Mouse (Mus musculus): ENCODE results near the gene Phlda2. TPM values are rescaled to one million over a fixed set of nuclear protein-coding genes. Genes with fewer than 3 reads are reported as not detected.

Gene Phlda2
- total and polyA plus RNA-seq, 3 experiments: 3.2 to 22.1 (median 6.4) TPM

DNA sequence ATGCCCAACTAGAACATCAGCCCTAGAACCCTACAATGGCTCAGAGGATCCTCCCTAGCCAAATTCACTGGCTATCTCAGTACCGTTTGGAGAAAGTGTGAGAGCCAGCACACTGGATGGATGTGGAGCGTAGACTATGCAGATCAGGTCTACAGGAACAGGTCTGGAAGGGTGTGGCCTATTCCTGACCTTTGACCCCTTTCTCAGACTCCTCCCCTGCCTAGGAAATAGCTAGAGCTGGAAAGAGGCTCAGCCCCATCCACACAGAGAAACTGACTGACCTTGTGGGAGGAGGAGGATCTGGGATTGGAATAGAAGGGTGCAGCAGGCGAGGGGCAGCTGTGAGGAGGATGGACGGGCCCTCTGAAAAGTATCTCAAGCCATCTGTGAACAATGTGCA lies 4.4 kb downstream of the Phlda2 start:
- Histone ChIP-seq H3K9me3 (replicated peaks) (peaks cover 14% of the 10 kb centered on the region), H3K36me3 (replicated peaks) (no peaks in the 10 kb centered on the region), H3K27me3 (ENCODE audit: insufficient read depth, low read length) (peaks cover 44% of the 10 kb centered on the region), H3K4me1 (ENCODE audit: insufficient read depth, low read depth, low read length) (peaks cover 53% of the 10 kb centered on the region), H3K4me3 (ENCODE audit: low read depth, low read length) (no peak overlapping the region)
- no peak for DNase-seq (ENCODE audit: low spot score)
- no peak for ATAC-seq (ENCODE audit: extremely low read depth, insufficient number of reproducible peaks, low FRiP score, poor library complexity, severe bottlenecking)
- TF ChIP-seq GATA1 (IDR thresholded peaks at IDR 0.05; ENCODE audit: borderline replicate concordance, low read length): no peak
- no peak for TF ChIP-seq GATA2 (IDR thresholded peaks at IDR 0.05; ENCODE audit: borderline replicate concordance, low read depth, low read length)
- TF ChIP-seq CTCF (IDR thresholded peaks at IDR 0.05; ENCODE audit: low read depth, low read length): no peak
- TF ChIP-seq TAL1 (conservative IDR thresholded peaks at IDR 0.05; ENCODE audit: low read depth, low read length): no peak
- TF ChIP-seq POLR2AphosphoS5 (IDR thresholded peaks at IDR 0.05; ENCODE audit: insufficient replicate concordance, low read depth, low read length): no peak

GRCm38 (mm10) chr7:143495104-143495961 lies 7.6 kb downstream of the Phlda2 start:
- peaks cover 48% of the 10 kb centered on the region for H3K27me3 ChIP-seq (ENCODE audit: insufficient read depth, low read length)
- H3K9me3 ChIP-seq (replicated peaks): no peaks in the 10 kb centered on the region
- TF ChIP-seq GATA1 (IDR thresholded peaks at IDR 0.05; ENCODE audit: borderline replicate concordance, low read length) (no peak), CTCF (IDR thresholded peaks at IDR 0.05; ENCODE audit: low read depth, low read length) (no peak), GATA2 (IDR thresholded peaks at IDR 0.05; ENCODE audit: borderline replicate concordance, low read depth, low read length) (no peak), POLR2AphosphoS5 (IDR thresholded peaks at IDR 0.05; ENCODE audit: insufficient replicate concordance, low read depth, low read length) (no peak), TAL1 (conservative IDR thresholded peaks at IDR 0.05; ENCODE audit: low read depth, low read length) (no peak)
- ATAC-seq (ENCODE audit: extremely low read depth, insufficient number of reproducible peaks, low FRiP score, poor library complexity, severe bottlenecking): peak; percentile 63
- no peak overlapping the region; the same call in 1 of the 2 replicates for H3K4me3 ChIP-seq (ENCODE audit: low read depth, low read length)
- H3K4me1 ChIP-seq (ENCODE audit: insufficient read depth, low read depth, low read length): peaks cover 62% of the 10 kb centered on the region
- DNase-seq (ENCODE audit: low spot score): peak; percentile 51
- H3K36me3 ChIP-seq (replicated peaks): no peaks in the 10 kb centered on the region

DNA sequence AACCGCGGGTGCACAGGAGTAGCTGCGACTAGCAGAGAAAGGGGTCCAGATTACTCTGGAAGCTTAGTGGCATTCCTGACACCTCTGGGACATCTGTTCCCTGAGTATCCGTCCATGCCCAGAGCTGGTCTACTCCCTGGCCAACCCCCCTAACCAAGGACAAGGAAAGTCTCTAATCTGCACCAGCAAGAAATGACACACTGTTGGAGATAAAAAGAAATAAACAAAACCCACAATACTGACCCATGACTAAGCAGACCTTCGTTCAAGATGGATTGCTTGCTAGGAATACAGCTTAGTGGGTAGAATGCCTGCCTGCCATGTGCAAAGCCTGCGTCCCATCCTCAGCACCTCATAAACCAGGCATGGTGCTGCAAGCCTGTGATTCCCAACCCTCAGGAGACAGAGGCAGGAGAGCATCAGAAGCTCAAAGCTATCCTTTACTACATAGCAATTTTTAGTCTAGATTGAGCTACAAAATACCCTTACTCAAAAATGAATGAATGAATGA lies 9.3 kb downstream of the Phlda2 start:
- DNase-seq (ENCODE audit: low spot score): no peak
- H3K4me1 ChIP-seq (ENCODE audit: insufficient read depth, low read depth, low read length): peaks cover 61% of the 10 kb centered on the region
- no peak for ATAC-seq (ENCODE audit: extremely low read depth, insufficient number of reproducible peaks, low FRiP score, poor library complexity, severe bottlenecking)
- peaks cover 56% of the 10 kb centered on the region for H3K27me3 ChIP-seq (ENCODE audit: insufficient read depth, low read length)
- no peak overlapping the region for H3K4me3 ChIP-seq (ENCODE audit: low read depth, low read length)
- no peaks in the 10 kb centered on the region for H3K9me3 ChIP-seq (replicated peaks)
- no peaks in the 10 kb centered on the region for H3K36me3 ChIP-seq (replicated peaks)
- TF ChIP-seq GATA1 (IDR thresholded peaks at IDR 0.05; ENCODE audit: borderline replicate concordance, low read length) (no peak), TAL1 (conservative IDR thresholded peaks at IDR 0.05; ENCODE audit: low read depth, low read length) (no peak), CTCF (IDR thresholded peaks at IDR 0.05; ENCODE audit: low read depth, low read length) (no peak), GATA2 (IDR thresholded peaks at IDR 0.05; ENCODE audit: borderline replicate concordance, low read depth, low read length) (no peak), POLR2AphosphoS5 (IDR thresholded peaks at IDR 0.05; ENCODE audit: insufficient replicate concordance, low read depth, low read length) (no peak)

- ATAC-seq (ENCODE audit: extremely low read depth, insufficient number of reproducible peaks, low FRiP score, poor library complexity, severe bottlenecking): no peak
- Histone ChIP-seq H3K4me3 (ENCODE audit: low read depth, low read length) (no peak overlapping the region), H3K9me3 (replicated peaks) (no peaks in the 10 kb centered on the region), H3K27me3 (ENCODE audit: insufficient read depth, low read length) (peaks cover 58% of the 10 kb centered on the region), H3K4me1 (ENCODE audit: insufficient read depth, low read depth, low read length) (peaks cover 29% of the 10 kb centered on the region), H3K36me3 (replicated peaks) (no peaks in the 10 kb centered on the region)
- TF ChIP-seq TAL1 (conservative IDR thresholded peaks at IDR 0.05; ENCODE audit: low read depth, low read length) (no peak), GATA1 (IDR thresholded peaks at IDR 0.05; ENCODE audit: borderline replicate concordance, low read length) (no peak), CTCF (IDR thresholded peaks at IDR 0.05; ENCODE audit: low read depth, low read length) (no peak), POLR2AphosphoS5 (IDR thresholded peaks at IDR 0.05; ENCODE audit: insufficient replicate concordance, low read depth, low read length) (no peak), GATA2 (IDR thresholded peaks at IDR 0.05; ENCODE audit: borderline replicate concordance, low read depth, low read length) (no peak)
- DNase-seq (ENCODE audit: low spot score): no peak
Observed at GRCm38 (mm10) chr7:143489735-143490134, 13.2 kb downstream of the Phlda2 start.

DNA sequence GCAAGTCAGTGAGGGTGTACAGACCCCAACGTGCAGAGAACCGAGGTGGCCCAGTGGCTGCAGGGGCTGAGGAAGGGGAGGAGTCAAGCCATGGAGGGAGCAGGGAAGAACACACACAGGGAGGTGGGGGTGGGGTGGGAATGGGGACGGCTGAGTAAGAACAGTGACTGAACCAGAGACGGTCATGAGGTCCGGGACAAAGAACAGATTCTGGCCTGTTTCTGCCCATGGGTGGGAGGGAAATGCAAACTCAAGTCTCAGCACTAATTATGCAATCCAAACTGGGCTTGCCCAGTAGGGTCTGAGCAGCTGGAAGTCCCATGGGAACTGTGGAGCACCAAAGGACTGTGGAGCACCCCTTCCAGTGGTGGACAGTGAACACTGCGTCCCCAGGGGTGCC lies 20.4 kb downstream of the Phlda2 start:
- Histone ChIP-seq H3K4me1 (ENCODE audit: insufficient read depth, low read depth, low read length) (peaks cover 14% of the 10 kb centered on the region), H3K36me3 (replicated peaks) (no peaks in the 10 kb centered on the region), H3K9me3 (replicated peaks) (no peaks in the 10 kb centered on the region), H3K4me3 (ENCODE audit: low read depth, low read length) (no peak overlapping the region), H3K27me3 (ENCODE audit: insufficient read depth, low read length) (peaks cover 57% of the 10 kb centered on the region)
- ATAC-seq (ENCODE audit: extremely low read depth, insufficient number of reproducible peaks, low FRiP score, poor library complexity, severe bottlenecking) (no peak), DNase-seq (ENCODE audit: low spot score) (no peak)
- no peak for TF ChIP-seq GATA1 (IDR thresholded peaks at IDR 0.05; ENCODE audit: borderline replicate concordance, low read length)
- no peak for TF ChIP-seq CTCF (IDR thresholded peaks at IDR 0.05; ENCODE audit: low read depth, low read length)
- TF ChIP-seq GATA2 (IDR thresholded peaks at IDR 0.05; ENCODE audit: borderline replicate concordance, low read depth, low read length): no peak
- TF ChIP-seq TAL1 (conservative IDR thresholded peaks at IDR 0.05; ENCODE audit: low read depth, low read length): no peak
- TF ChIP-seq POLR2AphosphoS5 (IDR thresholded peaks at IDR 0.05; ENCODE audit: insufficient replicate concordance, low read depth, low read length): no peak

DNA sequence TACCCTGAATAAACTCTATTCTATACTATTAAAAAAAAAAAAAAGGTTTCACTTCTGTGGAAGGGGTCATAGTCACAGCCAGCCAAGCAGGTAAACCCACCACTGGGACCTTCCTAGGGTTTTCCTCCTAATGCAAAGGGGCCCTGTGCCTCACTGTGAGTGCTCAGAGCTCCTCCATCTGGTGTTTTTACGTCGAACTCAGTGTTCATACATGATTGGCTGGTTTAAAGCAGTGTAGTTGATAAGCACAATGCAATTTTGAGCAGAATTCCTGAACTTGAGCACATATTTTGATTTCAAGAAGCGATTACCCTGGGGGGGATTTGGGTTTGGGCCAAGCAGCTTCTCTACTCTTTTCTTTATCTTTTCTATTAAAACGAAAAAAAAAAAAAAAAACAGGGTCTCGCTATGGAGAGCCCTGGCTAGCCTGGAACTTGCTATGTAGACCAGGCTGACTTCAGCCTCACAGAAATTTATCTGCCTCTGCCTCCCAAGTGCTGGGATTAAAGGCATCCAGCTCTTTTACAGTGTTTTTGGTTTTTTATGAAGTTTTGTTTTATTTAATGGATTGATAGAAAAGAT lies 21.1 kb downstream of the Phlda2 start:
- Histone ChIP-seq H3K9me3 (replicated peaks) (no peaks in the 10 kb centered on the region), H3K4me1 (ENCODE audit: insufficient read depth, low read depth, low read length) (peaks cover 14% of the 10 kb centered on the region), H3K36me3 (replicated peaks) (no peaks in the 10 kb centered on the region), H3K27me3 (ENCODE audit: insufficient read depth, low read length) (peaks cover 62% of the 10 kb centered on the region), H3K4me3 (ENCODE audit: low read depth, low read length) (no peak overlapping the region)
- TF ChIP-seq GATA1 (IDR thresholded peaks at IDR 0.05; ENCODE audit: borderline replicate concordance, low read length) (no peak), TAL1 (conservative IDR thresholded peaks at IDR 0.05; ENCODE audit: low read depth, low read length) (no peak), CTCF (IDR thresholded peaks at IDR 0.05; ENCODE audit: low read depth, low read length) (no peak), POLR2AphosphoS5 (IDR thresholded peaks at IDR 0.05; ENCODE audit: insufficient replicate concordance, low read depth, low read length) (no peak), GATA2 (IDR thresholded peaks at IDR 0.05; ENCODE audit: borderline replicate concordance, low read depth, low read length) (no peak)
- ATAC-seq (ENCODE audit: extremely low read depth, insufficient number of reproducible peaks, low FRiP score, poor library complexity, severe bottlenecking) (no peak), DNase-seq (ENCODE audit: low spot score) (no peak)

Data from G1E (cell line).